In the genomic region with DNA sequence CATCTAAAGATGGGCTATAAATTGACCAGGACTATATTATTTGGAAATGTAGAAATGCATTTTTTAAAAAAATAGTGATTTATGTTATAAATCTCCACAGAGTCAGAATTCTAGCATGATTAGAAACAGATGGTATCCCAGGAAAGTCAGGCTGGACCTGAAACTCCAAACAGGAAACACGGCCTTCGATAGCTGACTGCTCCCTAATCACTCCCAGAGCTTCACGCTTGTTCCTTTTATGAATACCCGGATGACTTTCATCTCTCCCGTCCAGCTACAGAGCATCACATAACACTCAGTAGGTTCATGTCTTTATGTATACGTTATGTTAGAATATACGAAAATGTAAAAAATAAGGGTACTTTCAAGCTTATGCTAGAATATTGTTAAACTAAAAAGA, we compare ENCODE assay signal across 9 mouse cellular contexts.
DNase-seq lines count a peak whose midpoint lies in the region; ATAC-seq and TF ChIP-seq lines count a peak whose summit lies in the region.
"Had no signal": no experiment of that assay in that cellular context is flagged by ENCODE, and none has a peak within 500 bp of the region (broad histone marks: within the 10 kb centered on the region; RNA-seq: fewer than 3 reads in every experiment).

No protein-coding gene starts in this region.

- no peaks in the 10 kb centered on the region for H3K4me1 ChIP-seq in kidney, adult 2 months (ENCODE audit: control insufficient read depth, insufficient read depth, low read length)
- H3K4me1 ChIP-seq in hindbrain, embryonic 11.5 days (replicated peaks; ENCODE audit: control insufficient read depth, insufficient read depth, low read length), result peaks cover 5% of the 10 kb centered on the region
- peaks cover 15% of the 10 kb centered on the region for H3K4me1 ChIP-seq in midbrain, embryonic 16.5 days (ENCODE audit: control insufficient read depth, insufficient read depth, low read length)

- ATAC-seq in hindbrain, embryonic 11.5 days (ENCODE audit: low FRiP score), result peak; percentile 60; the same call in 1 of the 2 replicates
- ATAC-seq in midbrain, embryonic 16.5 days, result 0 out of 2 replicates have a peak, but pooled peaks have one; percentile 54

- no peaks in the 10 kb centered on the region for H3K9me3 ChIP-seq in hindbrain, embryonic 11.5 days (ENCODE audit: control insufficient read depth, low read length)
- no peaks in the 10 kb centered on the region for H3K9me3 ChIP-seq in midbrain, embryonic 16.5 days (replicated peaks; ENCODE audit: control insufficient read depth, low read length, poor library complexity, severe bottlenecking)

- H3K4me3 ChIP-seq in kidney, adult 2 months (ENCODE audit: insufficient read depth, low read depth, low read length), result no peak overlapping the region
- peak overlapping the region; percentile 45 for H3K4me3 ChIP-seq in hindbrain, embryonic 11.5 days (ENCODE audit: low read depth, low read length)
- peak overlapping the region; percentile 26 for H3K4me3 ChIP-seq in midbrain, embryonic 16.5 days (ENCODE audit: low read depth, low read length)

- 0 out of 2 replicates have a peak overlapping the region, but pooled peaks have one; percentile 15 for H3K4me2 ChIP-seq in hindbrain, embryonic 11.5 days (replicated peaks; ENCODE audit: low read depth, low read length)
- H3K4me2 ChIP-seq in midbrain, embryonic 16.5 days (ENCODE audit: low read length), result peak overlapping the region; percentile 41

- no peak for TF ChIP-seq POLR2A in kidney, adult 2 months (IDR thresholded peaks at IDR 0.05; ENCODE audit: low read depth, low read length)

- no peak overlapping the region for H3K27ac ChIP-seq in kidney, adult 2 months (ENCODE audit: insufficient read depth, low read depth, low read length)
- no peak overlapping the region for H3K27ac ChIP-seq in hindbrain, embryonic 11.5 days (ENCODE audit: low read depth, low read length)
- 0 out of 2 replicates have a peak overlapping the region, but pooled peaks have one; percentile 6 for H3K27ac ChIP-seq in midbrain, embryonic 16.5 days (ENCODE audit: low read length)

- peak; percentile 2 for DNase-seq in kidney, adult 2 months
- DNase-seq in kidney, postnatal 36 days, result no peak
- DNase-seq in embryo, embryonic 11 days, result peak; percentile 88
- peak; percentile 68 for DNase-seq in hindbrain, embryonic 11.5 days (ENCODE audit: low spot score)
- DNase-seq in cerebellum, adult 11-12 months, result no peak
- DNase-seq in left cerebral cortex, postnatal 36 days (ENCODE audit: low spot score in 2 of 2), result no peak
- DNase-seq in cerebellum, adult 8-10 months, result no peak
- DNase-seq: kidney, postnatal 14 days had no signal

- intact Hi-C loops in left cerebral cortex, postnatal 36 days (cut with DNase I), result no loop called here

- WGBS in kidney, adult 2 months, result 64% methylated on average over 7 of the region's 7 CpGs
- 4% methylated on average over 7 of the region's 7 CpGs for WGBS in hindbrain, embryonic 11.5 days
- WGBS in midbrain, embryonic 16.5 days, result 10% methylated on average over 7 of the region's 7 CpGs

- H3K36me3 ChIP-seq in kidney, adult 2 months (ENCODE audit: control insufficient read depth, insufficient read depth, low read length), result no peaks in the 10 kb centered on the region
- H3K36me3 ChIP-seq in hindbrain, embryonic 11.5 days (ENCODE audit: control insufficient read depth, insufficient read depth, low read length), result no peaks in the 10 kb centered on the region
- H3K36me3 ChIP-seq in midbrain, embryonic 16.5 days (ENCODE audit: control insufficient read depth, insufficient read depth, low read length), result no peaks in the 10 kb centered on the region

- no peak for TF ChIP-seq CTCF in kidney, adult 2 months (conservative IDR thresholded peaks at IDR 0.05; ENCODE audit: insufficient read depth, insufficient read length, low read depth, low read length)

- no peak overlapping the region for H3K9ac ChIP-seq in hindbrain, embryonic 11.5 days (ENCODE audit: low read depth, low read length)
- no peak overlapping the region for H3K9ac ChIP-seq in midbrain, embryonic 16.5 days (ENCODE audit: low read depth, low read length)

- no peaks in the 10 kb centered on the region for H3K27me3 ChIP-seq in kidney, adult 2 months (replicated peaks; ENCODE audit: control insufficient read depth, insufficient read depth, low read length)
- no peaks in the 10 kb centered on the region for H3K27me3 ChIP-seq in hindbrain, embryonic 11.5 days (ENCODE audit: control insufficient read depth, insufficient read depth, low read length)
- H3K27me3 ChIP-seq in midbrain, embryonic 16.5 days (ENCODE audit: control insufficient read depth, insufficient read depth, low read depth, low read length), result no peaks in the 10 kb centered on the region

Comparison
In these comparisons a context has a peak if more than half of its experiments do, and no peak if none do; other contexts are left out.
1. DNase-seq: peak in kidney, adult 2 months (single experiment), embryo, embryonic 11 days (single experiment) and hindbrain, embryonic 11.5 days (single experiment); none in kidney, postnatal 36 days (0 of 2), cerebellum, adult 11-12 months (single experiment), left cerebral cortex, postnatal 36 days (0 of 2) and cerebellum, adult 8-10 months (single experiment).